Mouse (Mus musculus) forebrain, embryonic 14.5 days (tissue): ENCODE data around the gene Tspan32. TPM values are rescaled to one million over a fixed set of nuclear protein-coding genes. Genes with fewer than 3 reads are reported as not detected.
A peak's percentile ranks its signal among the peaks of the same experiment; 100 is the strongest.

ENCODE experiments used
- ATAC-seq: fragments of 200-750 bp; cut with Nextera tagmentation; 2 replicates; pipeline ENCODE4 v1.8.0; 2017; ENCODE audit warnings: mild to moderate bottlenecking, moderate library complexity
- DNase-seq: peaks from one replicate; pipeline ENCODE4 v3.0.0-alpha.2; 2015; ENCODE audit warnings: low spot score
- H3K27ac ChIP-seq: fragments of 300-500 bp; sonication (generic); 2 replicates; pipeline ENCODE4 v1.5.1; 2014; ENCODE audit warnings: low read depth, mild to moderate bottlenecking, control low read depth, low read length, moderate library complexity
- H3K27me3 ChIP-seq: fragments of 300-500 bp; sonication (generic); replicated peaks from 2 replicates; pipeline ENCODE4 v1.6.1; 2014; ENCODE audit warnings: low read length, control low read depth, mixed read lengths; ENCODE audit not compliant: control insufficient read depth, insufficient read depth
- H3K36me3 ChIP-seq: fragments of 300-500 bp; sonication (generic); 2 replicates; pipeline ENCODE4 v1.6.1; 2014; ENCODE audit warnings: low read length, control low read depth; ENCODE audit not compliant: control insufficient read depth, insufficient read depth
- H3K4me1 ChIP-seq: fragments of 300-500 bp; sonication (generic); 2 replicates; pipeline ENCODE4 v1.6.1; 2014; ENCODE audit warnings: antibody characterized with exemption, low read length, control low read depth; ENCODE audit not compliant: control insufficient read depth, insufficient read depth
- H3K4me2 ChIP-seq: fragments of 300-500 bp; sonication (generic); 2 replicates; pipeline ENCODE4 v1.6.1; 2014; ENCODE audit warnings: mild to moderate bottlenecking, control low read depth, low read length
- H3K4me3 ChIP-seq: fragments of 300-500 bp; sonication (generic); 2 replicates; pipeline ENCODE4 v1.5.1; 2014; ENCODE audit warnings: low read depth, low read length, control low read depth
- H3K9ac ChIP-seq: fragments of 300-500 bp; sonication (generic); 2 replicates; pipeline ENCODE4 v1.6.1; 2014; ENCODE audit warnings: mild to moderate bottlenecking, low read length, control low read depth, moderate library complexity
- H3K9me3 ChIP-seq: fragments of 300-500 bp; sonication (generic); replicated peaks from 2 replicates; pipeline ENCODE4 v1.6.1; 2016; ENCODE audit warnings: low read length, control low read depth, mixed read lengths; ENCODE audit not compliant: control insufficient read depth
- WGBS: fragments of 180-500 bp; shearing (Covaris S2); extraction: QIAGEN DNeasy Blood & Tissue Kit; methylation state at CpG from one replicate; pipeline ENCODE4 v1.1.7; 2014; 5-methylcytosine and 5-hydroxymethylcytosine counted together
- polyA plus RNA-seq: library from polyadenylated mRNA; unstranded; fragments of >200 nt; fragmentation: Nextera tagmentation; extraction: Ambion mirVana; gene quantifications from 2 replicates; pipeline ENCODE4 v1.2.1, GENCODE M21; 2014

The Tspan32 gene
- polyA plus RNA-seq, 1 experiment from 2014 or later, result 0.61 TPM

GRCm38 (mm10) chr7:143055499-143056186 lies 50.8 kb downstream of the Tspan32 start:
- 80% methylated on average over 11 of the region's 11 CpGs for WGBS
- peaks cover 20% of the 10 kb centered on the region for H3K4me1 ChIP-seq
- H3K4me2 ChIP-seq, result peak overlapping the region; percentile 19; the same call in 1 of the 2 replicates
- H3K4me3 ChIP-seq, result no peak overlapping the region
- ATAC-seq, result no peak
- H3K9me3 ChIP-seq, result no peaks in the 10 kb centered on the region
- no peak for DNase-seq
- no peak overlapping the region for H3K27ac ChIP-seq
- peak overlapping the region; percentile 25; the same call in 1 of the 2 replicates for H3K9ac ChIP-seq
- H3K36me3 ChIP-seq, result peaks cover 2% of the 10 kb centered on the region
- no peaks in the 10 kb centered on the region for H3K27me3 ChIP-seq

GRCm38 (mm10) chr7:143057023-143057422 lies 52.2 kb downstream of the Tspan32 start:
- H3K9ac ChIP-seq, result no peak overlapping the region

GRCm38 (mm10) chr7:143057667-143058220 lies 52.9 kb downstream of the Tspan32 start:
- DNase-seq (no peak), ATAC-seq (no peak)
- peaks cover 15% of the 10 kb centered on the region for H3K4me1 ChIP-seq
- no peaks in the 10 kb centered on the region for H3K9me3 ChIP-seq
- H3K27ac ChIP-seq, result no peak overlapping the region
- no peak overlapping the region for H3K4me3 ChIP-seq
- H3K36me3 ChIP-seq, result peaks cover 13% of the 10 kb centered on the region
- WGBS, result 91% methylated on average over 9 of the region's 9 CpGs
- no peaks in the 10 kb centered on the region for H3K27me3 ChIP-seq
- no peak overlapping the region for H3K9ac ChIP-seq
- no peak overlapping the region for H3K4me2 ChIP-seq

More at GRCm38 (mm10) chr7:143057023-143057422, 52.2 kb downstream of the Tspan32 start:
- DNase-seq (no peak), ATAC-seq (no peak)
- WGBS, result 85% methylated on average over 5 of the region's 5 CpGs
- Histone ChIP-seq H3K27me3 (no peaks in the 10 kb centered on the region), H3K27ac (no peak overlapping the region), H3K9me3 (no peaks in the 10 kb centered on the region), H3K36me3 (peaks cover 6% of the 10 kb centered on the region), H3K4me1 (peaks cover 19% of the 10 kb centered on the region), H3K4me3 (no peak overlapping the region), H3K4me2 (no peak overlapping the region)

- peaks cover 18% of the 10 kb centered on the region for H3K36me3 ChIP-seq
- H3K4me3 ChIP-seq, result no peak overlapping the region
- no peak overlapping the region for H3K27ac ChIP-seq
- ATAC-seq, result no peak
- H3K4me2 ChIP-seq, result no peak overlapping the region
- no peak for DNase-seq
- H3K9ac ChIP-seq, result no peak overlapping the region
- WGBS, result 83% methylated on average over 5 of the region's 5 CpGs
- H3K4me1 ChIP-seq, result peaks cover 15% of the 10 kb centered on the region
- H3K27me3 ChIP-seq, result no peaks in the 10 kb centered on the region
- H3K9me3 ChIP-seq, result no peaks in the 10 kb centered on the region
Measured at GRCm38 (mm10) chr7:143058221-143058697, 53.4 kb downstream of the Tspan32 start.

GRCm38 (mm10) chr7:143059202-143059870 lies 54.5 kb downstream of the Tspan32 start:
- WGBS, result 78% methylated on average over 5 of the region's 5 CpGs
- Histone ChIP-seq H3K27me3 (no peaks in the 10 kb centered on the region), H3K4me3 (no peak overlapping the region), H3K4me1 (peaks cover 7% of the 10 kb centered on the region), H3K27ac (no peak overlapping the region), H3K36me3 (peaks cover 28% of the 10 kb centered on the region), H3K9me3 (no peaks in the 10 kb centered on the region), H3K4me2 (no peak overlapping the region), H3K9ac (no peak overlapping the region)
- ATAC-seq (no peak), DNase-seq (no peak)

- no peak for ATAC-seq
- Histone ChIP-seq H3K27me3 (no peaks in the 10 kb centered on the region), H3K9me3 (no peaks in the 10 kb centered on the region), H3K4me3 (no peak overlapping the region), H3K27ac (no peak overlapping the region), H3K9ac (no peak overlapping the region), H3K4me1 (no peaks in the 10 kb centered on the region), H3K36me3 (peaks cover 60% of the 10 kb centered on the region), H3K4me2 (no peak overlapping the region)
- WGBS, result 94% methylated on average over 2 of the region's 2 CpGs
- no peak for DNase-seq
Measured at GRCm38 (mm10) chr7:143062704-143063103, 57.9 kb downstream of the Tspan32 start.

- Histone ChIP-seq H3K27ac (no peak overlapping the region), H3K36me3 (peaks cover 61% of the 10 kb centered on the region), H3K4me1 (peaks cover 7% of the 10 kb centered on the region), H3K9me3 (no peaks in the 10 kb centered on the region), H3K9ac (no peak overlapping the region), H3K4me3 (no peak overlapping the region), H3K27me3 (no peaks in the 10 kb centered on the region), H3K4me2 (no peak overlapping the region)
- DNase-seq, result no peak
- ATAC-seq, result no peak
- WGBS, result 73% methylated on average over 6 of the region's 6 CpGs
Measured at GRCm38 (mm10) chr7:143064226-143064625, 59.4 kb downstream of the Tspan32 start.

GRCm38 (mm10) chr7:143065692-143066091 lies 60.8 kb downstream of the Tspan32 start:
- peaks cover 61% of the 10 kb centered on the region for H3K36me3 ChIP-seq
- no peak overlapping the region for H3K4me2 ChIP-seq
- ATAC-seq (no peak), DNase-seq (no peak)
- no peaks in the 10 kb centered on the region for H3K27me3 ChIP-seq
- no peaks in the 10 kb centered on the region for H3K9me3 ChIP-seq
- WGBS, result 100% methylated on average over 2 of the region's 2 CpGs
- peaks cover 14% of the 10 kb centered on the region for H3K4me1 ChIP-seq
- no peak overlapping the region for H3K4me3 ChIP-seq
- H3K27ac ChIP-seq, result no peak overlapping the region
- no peak overlapping the region for H3K9ac ChIP-seq

- Histone ChIP-seq H3K4me1 (peaks cover 15% of the 10 kb centered on the region), H3K36me3 (peaks cover 57% of the 10 kb centered on the region), H3K4me2 (no peak overlapping the region), H3K9me3 (no peaks in the 10 kb centered on the region), H3K27ac (no peak overlapping the region), H3K9ac (no peak overlapping the region), H3K27me3 (no peaks in the 10 kb centered on the region), H3K4me3 (no peak overlapping the region)
- 73% methylated on average over 2 of the region's 2 CpGs for WGBS
- no peak for DNase-seq
- no peak for ATAC-seq
Measured at GRCm38 (mm10) chr7:143067469-143067868, 62.6 kb downstream of the Tspan32 start.
